In the genomic region with DNA sequence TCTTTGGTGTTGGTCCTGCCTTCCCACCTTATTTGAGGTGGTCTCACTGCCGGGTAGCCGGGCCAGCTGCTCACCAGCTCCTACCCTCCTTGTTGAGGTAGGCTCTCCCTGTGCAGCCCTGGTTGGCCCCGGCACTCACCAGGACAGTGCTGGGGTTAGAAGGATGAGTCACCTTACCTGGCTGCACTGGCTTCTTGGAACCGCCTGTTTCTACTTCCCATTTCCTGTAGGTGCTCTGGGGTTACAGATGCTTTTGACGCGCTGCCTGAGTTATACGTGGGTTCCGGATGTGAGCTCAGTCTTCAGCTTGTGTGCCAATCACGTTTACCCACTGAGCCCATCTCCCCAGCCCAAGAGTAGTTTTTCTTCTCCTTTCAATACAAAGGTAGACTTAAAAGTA, we compare ENCODE assay signal across 28 mouse cellular contexts. TPM values are rescaled to one million over a fixed set of nuclear protein-coding genes. Genes with fewer than 3 reads are reported as not detected.
DNase-seq lines count a peak whose midpoint lies in the region; ATAC-seq and TF ChIP-seq lines count a peak whose summit lies in the region.
"Had no signal": no experiment of that assay in that cellular context is flagged by ENCODE, and none has a peak within 500 bp of the region (broad histone marks: within the 10 kb centered on the region; RNA-seq: fewer than 3 reads in every experiment).

No protein-coding gene starts in this region.

- TF ChIP-seq CTCF in CH12.LX (conservative IDR thresholded peaks at IDR 0.05 in 1 of 2, IDR thresholded peaks at IDR 0.05 in 1 of 2; ENCODE audit: low read depth in 2 of 2, low read length in 2 of 2): no peak

- TF ChIP-seq EP300 in CH12.LX (IDR thresholded peaks at IDR 0.05; ENCODE audit: low read length): no peak

- H3K4me1 ChIP-seq in midbrain, embryonic 11.5 days (ENCODE audit: control insufficient read depth, insufficient read depth, low read length): no peaks in the 10 kb centered on the region
- H3K4me1 ChIP-seq in midbrain, embryonic 14.5 days (ENCODE audit: control insufficient read depth, insufficient read depth, low read length): no peaks in the 10 kb centered on the region
- H3K4me1 ChIP-seq in CH12.LX (ENCODE audit: control insufficient read depth in 1 of 2, insufficient read depth in 2 of 2): peaks cover 4 to 33% of the 10 kb centered on the region in 2 experiments
- H3K4me1 ChIP-seq: limb, embryonic 12.5 days; midbrain, embryonic 13.5 days had no signal

- TF ChIP-seq RAD21 in CH12.LX (IDR thresholded peaks at IDR 0.05; ENCODE audit: low read depth, low read length): no peak

- H3K27me3 ChIP-seq in midbrain, embryonic 11.5 days (ENCODE audit: control insufficient read depth, insufficient read depth, low read length): no peaks in the 10 kb centered on the region
- H3K27me3 ChIP-seq in midbrain, embryonic 14.5 days (ENCODE audit: control insufficient read depth, insufficient read depth, low read length): no peaks in the 10 kb centered on the region
- H3K27me3 ChIP-seq in CH12.LX (replicated peaks): no peaks in the 10 kb centered on the region
- H3K27me3 ChIP-seq: hindbrain, embryonic 13.5 days; kidney, embryonic 15.5 days; limb, embryonic 12.5 days; megakaryocyte, embryonic 14.5 days; midbrain, embryonic 13.5 days; Patski; stomach, embryonic 15.5 days had no signal

- no peak overlapping the region for H3K27ac ChIP-seq in midbrain, embryonic 11.5 days (ENCODE audit: low read depth, low read length)
- no peak overlapping the region for H3K27ac ChIP-seq in midbrain, embryonic 14.5 days (replicated peaks; ENCODE audit: low read depth, low read length)
- peak overlapping the region; percentile 11; the same call in 1 of the 2 replicates for H3K27ac ChIP-seq in CH12.LX (ENCODE audit: insufficient read depth, low read depth)
- H3K27ac ChIP-seq: hindbrain, embryonic 13.5 days; kidney, embryonic 15.5 days; limb, embryonic 12.5 days; midbrain, embryonic 13.5 days; stomach, embryonic 15.5 days had no signal

- dilution Hi-C loops in CH12.LX (cut with MboI; ENCODE audit: extremely low pct_ligation_motif_present, extremely low pct_unique_long_range_greater_than_20kb, low sequenced_read_pairs): no loop called here

- H3K36me3 ChIP-seq in midbrain, embryonic 11.5 days (ENCODE audit: control insufficient read depth, insufficient read depth, low read length): no peaks in the 10 kb centered on the region
- H3K36me3 ChIP-seq in midbrain, embryonic 14.5 days (ENCODE audit: control insufficient read depth, insufficient read depth, low read length): no peaks in the 10 kb centered on the region
- peaks cover 34 to 74% of the 10 kb centered on the region in 2 experiments for H3K36me3 ChIP-seq in CH12.LX (replicated peaks in 1 of 2; ENCODE audit: control insufficient read depth in 1 of 2, insufficient read depth in 1 of 2, low read length in 1 of 2)

- no peak for ATAC-seq in midbrain, embryonic 11.5 days (ENCODE audit: low FRiP score)
- ATAC-seq in midbrain, embryonic 14.5 days (ENCODE audit: low FRiP score, low TSS enrichment): no peak
- peak; percentile 87 for ATAC-seq in inflammation-experienced regulatory T-cells, adult 6 months
- ATAC-seq: forebrain, embryonic 16.5 days; liver, postnatal 0 days; midbrain, embryonic 13.5 days; Patski had no signal

- H3K79me2 ChIP-seq in CH12.LX (replicated peaks; ENCODE audit: control insufficient read depth, extremely low read depth, insufficient read depth, poor library complexity, severe bottlenecking): no peaks in the 10 kb centered on the region; the same call in 1 of the 2 replicates

- no peak overlapping the region for H3K4me2 ChIP-seq in midbrain, embryonic 11.5 days
- no peak overlapping the region for H3K4me2 ChIP-seq in midbrain, embryonic 14.5 days (ENCODE audit: low read length)
- no peak overlapping the region for H3K4me2 ChIP-seq in CH12.LX (ENCODE audit: insufficient read depth, low read depth, poor library complexity, severe bottlenecking)
- H3K4me2 ChIP-seq: heart, embryonic 11.5 days; hindbrain, embryonic 13.5 days; kidney, embryonic 15.5 days; limb, embryonic 12.5 days; midbrain, embryonic 13.5 days; stomach, embryonic 15.5 days had no signal

- no peak overlapping the region for H3K9ac ChIP-seq in midbrain, embryonic 11.5 days (ENCODE audit: low read length)
- no peak overlapping the region for H3K9ac ChIP-seq in midbrain, embryonic 14.5 days (replicated peaks; ENCODE audit: low read length)
- H3K9ac ChIP-seq in CH12.LX (ENCODE audit: insufficient read depth, low read depth): no peak overlapping the region
- H3K9ac ChIP-seq: hindbrain, embryonic 13.5 days; kidney, embryonic 15.5 days; limb, embryonic 12.5 days; liver, postnatal 0 days; midbrain, embryonic 13.5 days; stomach, embryonic 15.5 days had no signal

- H3K9me3 ChIP-seq in midbrain, embryonic 11.5 days (ENCODE audit: control insufficient read depth, low read length): no peaks in the 10 kb centered on the region
- H3K9me3 ChIP-seq in midbrain, embryonic 14.5 days (ENCODE audit: control insufficient read depth, low read length): no peaks in the 10 kb centered on the region
- no peaks in the 10 kb centered on the region for H3K9me3 ChIP-seq in CH12.LX (replicated peaks; ENCODE audit: low read length)
- H3K9me3 ChIP-seq: hindbrain, embryonic 13.5 days; kidney, embryonic 15.5 days; limb, embryonic 12.5 days; megakaryocyte, embryonic 14.5 days; midbrain, embryonic 13.5 days; stomach, embryonic 15.5 days had no signal

- TF ChIP-seq POLR2A in CH12.LX (IDR thresholded peaks at IDR 0.05; ENCODE audit: low read depth, low read length): no peak

- peak; percentile 8 for DNase-seq in midbrain, embryonic 11.5 days (ENCODE audit: low spot score, missing footprints)
- DNase-seq in midbrain, embryonic 14.5 days: no peak
- no peak for DNase-seq in CH12.LX (ENCODE audit: extremely low read depth)
- no peak for DNase-seq in gastrocnemius, postnatal 4 days (ENCODE audit: low spot score in 2 of 2)
- no peak for DNase-seq in lung, postnatal 10 days
- DNase-seq in ovary, postnatal 14 days (ENCODE audit: low spot score): no peak
- DNase-seq: adrenal gland, postnatal 25 days; cerebellum, adult 18-20 months; cerebellum, postnatal 10 days; gastrocnemius, postnatal 10 days; heart, postnatal 4 days; kidney, adult 11 months; kidney, postnatal 25 days; liver, postnatal 0 days; lung, postnatal 4 days; thymus, adult 18-20 months; thymus, postnatal 25 days had no signal

- H3K4me3 ChIP-seq in midbrain, embryonic 11.5 days (ENCODE audit: low read depth, low read length): no peak overlapping the region
- H3K4me3 ChIP-seq in midbrain, embryonic 14.5 days (replicated peaks; ENCODE audit: low read depth, low read length): no peak overlapping the region
- no peak overlapping the region for H3K4me3 ChIP-seq in CH12.LX (replicated peaks in 1 of 3; ENCODE audit: low read depth in 2 of 3, low read length in 2 of 3, poor library complexity in 1 of 3)
- H3K4me3 ChIP-seq: erythroblast, embryonic 14.5 days; hindbrain, embryonic 13.5 days; kidney, embryonic 15.5 days; limb, embryonic 12.5 days; megakaryocyte, embryonic 14.5 days; midbrain, embryonic 13.5 days; stomach, embryonic 15.5 days had no signal

- in situ Hi-C loops in CH12.LX (cut with MboI; ENCODE audit: low pct_ligation_motif_present, low pct_unique_long_range_greater_than_20kb, low sequenced_read_pairs): no loop called here

- WGBS in midbrain, embryonic 11.5 days: 92% methylated on average over 9 of the region's 9 CpGs
- WGBS in midbrain, embryonic 14.5 days: 93% methylated on average over 9 of the region's 9 CpGs

TF ChIP-seq in CH12.LX, 34 proteins besides CTCF, POLR2A, EP300 and RAD21:
- TF ChIP-seq MAFK (IDR thresholded peaks at IDR 0.05; ENCODE audit: insufficient replicate concordance, low read length): no peak
- no peak for TF ChIP-seq TCF12 (IDR thresholded peaks at IDR 0.05; ENCODE audit: low read depth, low read length)
- TF ChIP-seq SMC3 (IDR thresholded peaks at IDR 0.05; ENCODE audit: low read depth, low read length): no peak
- TF ChIP-seq E2F4 (IDR thresholded peaks at IDR 0.05; ENCODE audit: insufficient replicate concordance, low read depth, low read length): no peak
TF ChIP-seq in CH12.LX: peak in this region for 0.

RNA-seq across cellular contexts. Expression of a gene that starts 9.4 kb away (rescaled TPM):
- polyA plus RNA-seq in midbrain, embryonic 11.5 days (2014; fragmentation: Nextera tagmentation; extraction: Ambion mirVana): 26.0 and 26.1 TPM in 2 replicates
- 13.8 and 19.2 TPM in 2 replicates for polyA plus RNA-seq in midbrain, embryonic 14.5 days (2014; fragmentation: Nextera tagmentation; extraction: Ambion mirVana)
- total RNA-seq in CH12.LX (2012; rRNA removed) (30.1 and 31.9 TPM in 2 replicates), CH12.LX (2014; rRNA removed) (39.2 and 39.5 TPM in 2 replicates)
- polyA plus RNA-seq in CH12.LX (2012; ENCODE audit: insufficient read length, low read depth): 38.0 and 38.5 TPM in 2 replicates
- polyA plus RNA-seq in inflammation-experienced regulatory T-cells, adult 6 months (2017; shearing (Covaris generic)): 10 to 100 TPM; 62.5 to 80.3 (median 72.6) TPM
- 10 to 100 TPM; 22.0 to 22.4 TPM for total RNA-seq in gastrocnemius, postnatal 4 days (2021)

RNA-seq across cellular contexts. Expression of a gene that starts 41.3 kb away (rescaled TPM):
- polyA plus RNA-seq in midbrain, embryonic 11.5 days (2014; fragmentation: Nextera tagmentation; extraction: Ambion mirVana): 51.5 and 60.0 TPM in 2 replicates
- 4.9 and 14.4 TPM in 2 replicates for polyA plus RNA-seq in midbrain, embryonic 14.5 days (2014; fragmentation: Nextera tagmentation; extraction: Ambion mirVana)
- total RNA-seq in CH12.LX (2012; rRNA removed): 73.1 and 80.8 TPM in 2 replicates
- total RNA-seq in CH12.LX (2014; rRNA removed): 37.6 and 46.0 TPM in 2 replicates
- 38.2 and 45.5 TPM in 2 replicates for polyA plus RNA-seq in CH12.LX (2012; ENCODE audit: insufficient read length, low read depth)
- polyA plus RNA-seq in inflammation-experienced regulatory T-cells, adult 6 months (2017; shearing (Covaris generic)): 100 to 1,000 TPM in 1 of 3 experiments, 10 to 100 TPM in 2; 44.6 to 117 (median 64.8) TPM
- 10 to 100 TPM; 27.5 to 32.2 TPM for total RNA-seq in gastrocnemius, postnatal 4 days (2021)

RNA-seq across cellular contexts. Expression of a gene that starts 51.7 kb away (rescaled TPM):
- 79.4 and 99.6 TPM in 2 replicates for polyA plus RNA-seq in midbrain, embryonic 11.5 days (2014; fragmentation: Nextera tagmentation; extraction: Ambion mirVana)
- 106 and 107 TPM in 2 replicates for polyA plus RNA-seq in midbrain, embryonic 14.5 days (2014; fragmentation: Nextera tagmentation; extraction: Ambion mirVana)
- total RNA-seq in CH12.LX (2012; rRNA removed) (36.3 and 43.6 TPM in 2 replicates), CH12.LX (2014; rRNA removed) (57.0 and 63.5 TPM in 2 replicates)
- polyA plus RNA-seq in CH12.LX (2012; ENCODE audit: insufficient read length, low read depth): 38.1 and 39.0 TPM in 2 replicates
- 10 to 100 TPM; 46.3 to 55.0 (median 50.4) TPM for polyA plus RNA-seq in inflammation-experienced regulatory T-cells, adult 6 months (2017; shearing (Covaris generic))
- total RNA-seq in gastrocnemius, postnatal 4 days (2021): 10 to 100 TPM; 44.3 to 46.6 TPM
